Comparison of ENCODE assay signal across 9 mouse cellular contexts in the genomic region with DNA sequence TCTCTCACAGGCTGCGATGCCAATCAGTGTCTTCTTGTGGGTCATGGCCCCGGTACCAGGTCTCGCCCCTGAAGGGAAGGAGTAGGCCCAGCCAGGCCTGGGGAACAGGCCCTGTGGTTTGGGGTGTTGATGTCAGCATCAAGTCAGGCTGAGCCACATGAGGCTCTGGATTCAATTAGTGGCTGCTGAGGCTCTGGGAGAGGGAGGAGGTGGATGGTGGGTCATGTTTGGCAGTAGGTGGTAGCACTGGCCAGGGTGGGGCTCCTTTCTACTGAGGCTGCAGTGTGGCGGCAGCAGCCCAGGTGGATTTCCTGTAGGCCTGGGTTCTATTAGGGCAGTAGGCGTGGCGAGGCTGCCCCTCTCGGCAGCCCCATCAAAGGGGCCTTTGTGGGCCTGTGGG. TPM values are rescaled to one million over a fixed set of nuclear protein-coding genes. Genes with fewer than 3 reads are reported as not detected.
DNase-seq lines count a peak whose midpoint lies in the region; ATAC-seq lines count a peak whose summit lies in the region.
"Had no signal": no experiment of that assay in that cellular context is flagged by ENCODE, and none has a peak within 500 bp of the region (broad histone marks: within the 10 kb centered on the region; RNA-seq: fewer than 3 reads in every experiment).

No protein-coding gene starts in this region.

- no peak overlapping the region for H3K4me3 ChIP-seq in hindbrain, embryonic 11.5 days (ENCODE audit: low read depth, low read length)
- H3K4me3 ChIP-seq in hindbrain, embryonic 14.5 days (replicated peaks; ENCODE audit: low read length), result no peak overlapping the region
- H3K4me3 ChIP-seq in heart, embryonic 16.5 days (ENCODE audit: low read length), result no peak overlapping the region
- H3K4me3 ChIP-seq: erythroblast, embryonic 14.5 days; hindbrain, embryonic 15.5 days had no signal

- H3K4me2 ChIP-seq in hindbrain, embryonic 11.5 days (replicated peaks; ENCODE audit: low read depth, low read length), result no peak overlapping the region
- no peak overlapping the region for H3K4me2 ChIP-seq in hindbrain, embryonic 14.5 days (replicated peaks)
- no peak overlapping the region for H3K4me2 ChIP-seq in heart, embryonic 16.5 days (ENCODE audit: low read depth, low read length)
- H3K4me2 ChIP-seq: hindbrain, embryonic 15.5 days had no signal

- H3K36me3 ChIP-seq in hindbrain, embryonic 11.5 days (ENCODE audit: control insufficient read depth, insufficient read depth, low read length), result no peaks in the 10 kb centered on the region
- H3K36me3 ChIP-seq in hindbrain, embryonic 14.5 days (replicated peaks; ENCODE audit: control insufficient read depth, insufficient read depth), result peaks cover 59% of the 10 kb centered on the region
- H3K36me3 ChIP-seq in heart, embryonic 16.5 days (ENCODE audit: control insufficient read depth, insufficient read depth), result peaks cover 25% of the 10 kb centered on the region
- H3K36me3 ChIP-seq: hindbrain, embryonic 15.5 days had no signal

- no peak overlapping the region for H3K9ac ChIP-seq in hindbrain, embryonic 11.5 days (ENCODE audit: low read depth, low read length)
- H3K9ac ChIP-seq in hindbrain, embryonic 14.5 days, result no peak overlapping the region
- H3K9ac ChIP-seq in heart, embryonic 16.5 days (ENCODE audit: low read length), result no peak overlapping the region
- H3K9ac ChIP-seq: hindbrain, embryonic 15.5 days had no signal

- H3K9me3 ChIP-seq in hindbrain, embryonic 11.5 days (ENCODE audit: control insufficient read depth, low read length), result no peaks in the 10 kb centered on the region
- H3K9me3 ChIP-seq in hindbrain, embryonic 14.5 days (ENCODE audit: control insufficient read depth, low read length), result no peaks in the 10 kb centered on the region
- H3K9me3 ChIP-seq in heart, embryonic 16.5 days (replicated peaks; ENCODE audit: control insufficient read depth, low read length), result no peaks in the 10 kb centered on the region
- H3K9me3 ChIP-seq: hindbrain, embryonic 15.5 days had no signal

- ATAC-seq in hindbrain, embryonic 11.5 days (ENCODE audit: low FRiP score), result no peak
- no peak for ATAC-seq in hindbrain, embryonic 14.5 days (ENCODE audit: low FRiP score)
- no peak for ATAC-seq in heart, embryonic 16.5 days (replicated peaks; ENCODE audit: extremely low read depth, insufficient read depth, low FRiP score)
- ATAC-seq in CD4-positive, CD25-positive, alpha-beta regulatory T cell, adult 4 months, result no peak
- ATAC-seq in megakaryocyte, adult 5-6 weeks (ENCODE audit: poor library complexity, severe bottlenecking), result no peak

- DNase-seq in hindbrain, embryonic 11.5 days (ENCODE audit: low spot score), result peak; percentile 29
- no peak for DNase-seq in hindbrain, embryonic 14.5 days (ENCODE audit: low spot score)
- peak; percentile 67 for DNase-seq in MN1 (ENCODE audit: low spot score)
- DNase-seq in NIH3T3 (ENCODE audit: low read depth), result peak; percentile 86

- no peak overlapping the region for H3K27ac ChIP-seq in hindbrain, embryonic 11.5 days (ENCODE audit: low read depth, low read length)
- H3K27ac ChIP-seq in hindbrain, embryonic 14.5 days, result no peak overlapping the region
- peak overlapping the region; percentile 47 for H3K27ac ChIP-seq in heart, embryonic 16.5 days (ENCODE audit: low read length)
- H3K27ac ChIP-seq: hindbrain, embryonic 15.5 days had no signal

- H3K27me3 ChIP-seq in hindbrain, embryonic 11.5 days (ENCODE audit: control insufficient read depth, insufficient read depth, low read length), result no peaks in the 10 kb centered on the region
- H3K27me3 ChIP-seq in hindbrain, embryonic 14.5 days (ENCODE audit: control insufficient read depth, insufficient read depth, low read length), result no peaks in the 10 kb centered on the region
- no peaks in the 10 kb centered on the region for H3K27me3 ChIP-seq in heart, embryonic 16.5 days (ENCODE audit: control insufficient read depth, insufficient read depth, low read length)
- H3K27me3 ChIP-seq: hindbrain, embryonic 15.5 days had no signal

- no peaks in the 10 kb centered on the region for H3K4me1 ChIP-seq in hindbrain, embryonic 11.5 days (replicated peaks; ENCODE audit: control insufficient read depth, insufficient read depth, low read length)
- no peaks in the 10 kb centered on the region for H3K4me1 ChIP-seq in hindbrain, embryonic 14.5 days (replicated peaks; ENCODE audit: control insufficient read depth, insufficient read depth, low read length)
- peaks cover 61% of the 10 kb centered on the region for H3K4me1 ChIP-seq in heart, embryonic 16.5 days (ENCODE audit: control insufficient read depth, insufficient read depth, low read length)

- WGBS in hindbrain, embryonic 11.5 days, result 62% methylated on average over 7 of the region's 7 CpGs
- WGBS in hindbrain, embryonic 14.5 days, result 75% methylated on average over 7 of the region's 7 CpGs
- WGBS in heart, embryonic 16.5 days, result 72% methylated on average over 7 of the region's 7 CpGs

RNA-seq across cellular contexts. Expression of a gene that starts 11.8 kb away (rescaled TPM):
- polyA plus RNA-seq in hindbrain, embryonic 11.5 days (2014; fragmentation: Nextera tagmentation; extraction: Ambion mirVana), result 49.1 and 54.0 TPM in 2 replicates
- 54.6 and 64.8 TPM in 2 replicates for polyA plus RNA-seq in hindbrain, embryonic 14.5 days (2014; fragmentation: Nextera tagmentation; extraction: Ambion mirVana)
- polyA plus RNA-seq in heart, embryonic 16.5 days (2015; fragmentation: Nextera tagmentation; extraction: Ambion mirVana), result 87.5 and 88.7 TPM in 2 replicates
- polyA plus RNA-seq in CD4-positive, CD25-positive, alpha-beta regulatory T cell, adult 4 months (2017; shearing (Covaris generic)), result 10 to 100 TPM; 24.4 to 29.0 TPM
- total RNA-seq in megakaryocyte, adult 5-6 weeks (2015), result 10.1 and 11.9 TPM in 2 replicates
- 26.1 and 27.8 TPM in 2 replicates for total RNA-seq in megakaryocyte, adult 5-6 weeks (2017)

RNA-seq across cellular contexts. Expression of a gene that starts 11.9 kb away (rescaled TPM):
- polyA plus RNA-seq in hindbrain, embryonic 11.5 days (2014; fragmentation: Nextera tagmentation; extraction: Ambion mirVana), result 7.9 and 9.4 TPM in 2 replicates
- 6.4 and 6.6 TPM in 2 replicates for polyA plus RNA-seq in hindbrain, embryonic 14.5 days (2014; fragmentation: Nextera tagmentation; extraction: Ambion mirVana)
- 15.7 and 17.2 TPM in 2 replicates for polyA plus RNA-seq in heart, embryonic 16.5 days (2015; fragmentation: Nextera tagmentation; extraction: Ambion mirVana)
- 1 to 10 TPM; 2.2 to 2.9 TPM for polyA plus RNA-seq in CD4-positive, CD25-positive, alpha-beta regulatory T cell, adult 4 months (2017; shearing (Covaris generic))
- not detected in 2 replicates for total RNA-seq in megakaryocyte, adult 5-6 weeks (2015)
- total RNA-seq in megakaryocyte, adult 5-6 weeks (2017), result 0.12 TPM in 1 of 2 replicates, not detected in the other

RNA-seq across cellular contexts. Expression of a gene that starts 26.8 kb away (rescaled TPM):
- polyA plus RNA-seq in hindbrain, embryonic 11.5 days (2014; fragmentation: Nextera tagmentation; extraction: Ambion mirVana), result 113 and 117 TPM in 2 replicates
- polyA plus RNA-seq in hindbrain, embryonic 14.5 days (2014; fragmentation: Nextera tagmentation; extraction: Ambion mirVana), result 174 and 193 TPM in 2 replicates
- polyA plus RNA-seq in heart, embryonic 16.5 days (2015; fragmentation: Nextera tagmentation; extraction: Ambion mirVana), result 91.2 and 122 TPM in 2 replicates
- 10 to 100 TPM; 35.7 TPM for polyA plus RNA-seq in CD4-positive, CD25-positive, alpha-beta regulatory T cell, adult 4 months (2017; shearing (Covaris generic))
- total RNA-seq in megakaryocyte, adult 5-6 weeks (2015), result 30.8 and 42.8 TPM in 2 replicates
- total RNA-seq in megakaryocyte, adult 5-6 weeks (2017), result 18.1 and 24.3 TPM in 2 replicates

RNA-seq across cellular contexts. Expression of a gene that starts 28.0 kb away (rescaled TPM):
- 14.4 and 15.0 TPM in 2 replicates for polyA plus RNA-seq in hindbrain, embryonic 11.5 days (2014; fragmentation: Nextera tagmentation; extraction: Ambion mirVana)
- polyA plus RNA-seq in hindbrain, embryonic 14.5 days (2014; fragmentation: Nextera tagmentation; extraction: Ambion mirVana), result 24.1 and 27.2 TPM in 2 replicates
- 13.7 TPM in 2 replicates for polyA plus RNA-seq in heart, embryonic 16.5 days (2015; fragmentation: Nextera tagmentation; extraction: Ambion mirVana)
- 100 to 1,000 TPM; 102 to 174 TPM for polyA plus RNA-seq in CD4-positive, CD25-positive, alpha-beta regulatory T cell, adult 4 months (2017; shearing (Covaris generic))
- 68.6 and 74.5 TPM in 2 replicates for total RNA-seq in megakaryocyte, adult 5-6 weeks (2015)
- total RNA-seq in megakaryocyte, adult 5-6 weeks (2017), result 40.2 and 49.1 TPM in 2 replicates

RNA-seq across cellular contexts. Expression of a gene that starts 57.1 kb away (rescaled TPM):
- 26.3 and 27.6 TPM in 2 replicates for polyA plus RNA-seq in hindbrain, embryonic 11.5 days (2014; fragmentation: Nextera tagmentation; extraction: Ambion mirVana)
- polyA plus RNA-seq in hindbrain, embryonic 14.5 days (2014; fragmentation: Nextera tagmentation; extraction: Ambion mirVana), result 18.1 and 19.0 TPM in 2 replicates
- 12.3 and 14.2 TPM in 2 replicates for polyA plus RNA-seq in heart, embryonic 16.5 days (2015; fragmentation: Nextera tagmentation; extraction: Ambion mirVana)
- polyA plus RNA-seq in CD4-positive, CD25-positive, alpha-beta regulatory T cell, adult 4 months (2017; shearing (Covaris generic)), result under 1 TPM in 1 of 2 experiments, not detected in 1; 0.73 TPM
- total RNA-seq in megakaryocyte, adult 5-6 weeks (2015), result 0.80 TPM in 2 replicates
- total RNA-seq in megakaryocyte, adult 5-6 weeks (2017), result 0.28 and 0.51 TPM in 2 replicates
